Mouse (Mus musculus): ENCODE data around the gene D430041D05Rik. TPM values are rescaled to one million over a fixed set of nuclear protein-coding genes. Genes with fewer than 3 reads are reported as not detected.

Gene D430041D05Rik
- total and polyA plus RNA-seq, 2 experiments from 2014 or later = 7.9 to 47.6 TPM

DNA sequence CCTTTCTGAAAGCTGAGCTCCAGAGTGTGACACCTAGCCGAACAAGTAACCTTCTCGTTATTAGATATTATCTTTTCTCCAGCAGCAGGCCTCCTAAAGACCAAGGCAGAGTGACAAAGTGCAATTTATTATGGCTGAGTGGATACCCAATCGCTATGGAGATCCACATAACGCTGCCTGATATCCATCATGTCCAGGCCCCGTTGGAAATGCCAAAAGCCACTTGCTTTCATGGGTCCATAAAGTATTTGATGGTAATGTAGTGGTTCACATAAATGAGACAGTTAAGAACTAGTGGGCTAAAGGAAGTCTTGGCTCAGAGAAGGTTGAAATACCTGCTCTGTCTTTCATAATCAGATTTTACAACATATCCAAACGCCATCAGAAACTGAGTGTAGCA lies 97.6 kb downstream of the D430041D05Rik start:
- Histone ChIP-seq H3K9me3 (ENCODE audit: low read length) (no peaks in the 10 kb centered on the region), H3K9ac (replicated peaks; ENCODE audit: low read length, poor library complexity, severe bottlenecking) (no peak overlapping the region), H3K4me2 (ENCODE audit: low read depth, low read length, poor library complexity, severe bottlenecking) (no peak overlapping the region), H3K27me3 (ENCODE audit: insufficient read depth, low read length) (no peaks in the 10 kb centered on the region), H3K4me3 (ENCODE audit: low read depth, low read length) (no peak overlapping the region), H3K27ac (ENCODE audit: low read depth, low read length) (no peak overlapping the region), H3K36me3 (ENCODE audit: insufficient read depth, low read length) (no peaks in the 10 kb centered on the region), H3K4me1 (ENCODE audit: insufficient read depth, low read length) (no peaks in the 10 kb centered on the region)
- WGBS = 83% methylated on average over 6 of the region's 6 CpGs
- ATAC-seq (ENCODE audit: low FRiP score) (no peak), DNase-seq (ENCODE audit: low spot score) (no peak)
- TF ChIP-seq CTCF (IDR thresholded peaks at IDR 0.05) = no peak

DNA sequence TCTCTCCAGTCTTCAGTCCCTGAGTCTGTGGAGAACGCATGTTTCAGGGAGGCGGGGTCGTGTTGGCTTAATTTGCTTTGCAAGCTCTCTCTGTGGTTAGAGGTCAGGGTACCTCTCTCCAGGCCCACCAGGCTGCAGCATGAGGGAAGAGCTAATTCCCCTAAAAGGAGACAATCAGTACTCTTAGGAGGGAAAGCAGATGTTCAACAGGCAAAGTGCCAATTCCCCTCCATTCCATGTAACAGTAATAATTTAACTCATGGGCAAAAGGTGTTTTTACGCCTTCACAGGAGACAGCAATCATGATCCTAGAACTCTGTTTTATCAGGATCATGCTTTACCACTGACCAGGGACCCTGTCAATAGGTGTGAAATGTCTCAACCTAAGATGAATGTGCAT lies 103.7 kb downstream of the D430041D05Rik start:
- 64% methylated on average over 4 of the region's 4 CpGs for WGBS
- no peak for ATAC-seq (ENCODE audit: low FRiP score)
- H3K27me3 ChIP-seq (ENCODE audit: insufficient read depth, low read length) = no peaks in the 10 kb centered on the region

GRCm38 (mm10) chr2:104305722-104306121 lies 105.1 kb downstream of the D430041D05Rik start:
- no peak for DNase-seq (ENCODE audit: low spot score)
- ATAC-seq (ENCODE audit: low FRiP score) = no peak
- H3K36me3 ChIP-seq (ENCODE audit: insufficient read depth, low read length) = no peaks in the 10 kb centered on the region
- H3K27me3 ChIP-seq (ENCODE audit: insufficient read depth, low read length) = no peaks in the 10 kb centered on the region
- H3K4me1 ChIP-seq (ENCODE audit: insufficient read depth, low read length) = no peaks in the 10 kb centered on the region; the same call in 1 of the 2 replicates
- no peak overlapping the region for H3K27ac ChIP-seq (ENCODE audit: low read depth, low read length)
- H3K4me3 ChIP-seq (ENCODE audit: low read depth, low read length) = no peak overlapping the region
- no peaks in the 10 kb centered on the region for H3K9me3 ChIP-seq (ENCODE audit: low read length)
- no peak for TF ChIP-seq CTCF (IDR thresholded peaks at IDR 0.05)
- H3K9ac ChIP-seq (replicated peaks; ENCODE audit: low read length, poor library complexity, severe bottlenecking) = no peak overlapping the region
- WGBS = 61% methylated on average over 5 of the region's 5 CpGs
- H3K4me2 ChIP-seq (ENCODE audit: low read depth, low read length, poor library complexity, severe bottlenecking) = no peak overlapping the region

More for the DNA sequence above, 103.7 kb downstream of the D430041D05Rik start:
- H3K9me3 ChIP-seq (ENCODE audit: low read length) = no peaks in the 10 kb centered on the region
- no peaks in the 10 kb centered on the region for H3K36me3 ChIP-seq (ENCODE audit: insufficient read depth, low read length)
- H3K4me1 ChIP-seq (ENCODE audit: insufficient read depth, low read length) = no peaks in the 10 kb centered on the region; the same call in 1 of the 2 replicates
- DNase-seq (ENCODE audit: low spot score) = no peak
- H3K27ac ChIP-seq (ENCODE audit: low read depth, low read length) = no peak overlapping the region
- TF ChIP-seq CTCF (IDR thresholded peaks at IDR 0.05) = no peak
- no peak overlapping the region for H3K9ac ChIP-seq (replicated peaks; ENCODE audit: low read length, poor library complexity, severe bottlenecking)
- no peak overlapping the region for H3K4me2 ChIP-seq (ENCODE audit: low read depth, low read length, poor library complexity, severe bottlenecking)
- no peak overlapping the region for H3K4me3 ChIP-seq (ENCODE audit: low read depth, low read length)

- no peak overlapping the region for H3K4me3 ChIP-seq (ENCODE audit: low read depth, low read length)
- no peak overlapping the region for H3K4me2 ChIP-seq (ENCODE audit: low read depth, low read length, poor library complexity, severe bottlenecking)
- H3K4me1 ChIP-seq (ENCODE audit: insufficient read depth, low read length) = no peaks in the 10 kb centered on the region
- H3K9me3 ChIP-seq (ENCODE audit: low read length) = no peaks in the 10 kb centered on the region
- DNase-seq (ENCODE audit: low spot score) (no peak), ATAC-seq (ENCODE audit: low FRiP score) (no peak)
- H3K27ac ChIP-seq (ENCODE audit: low read depth, low read length) = no peak overlapping the region
- TF ChIP-seq CTCF (IDR thresholded peaks at IDR 0.05) = no peak
- no peaks in the 10 kb centered on the region for H3K36me3 ChIP-seq (ENCODE audit: insufficient read depth, low read length)
- no peaks in the 10 kb centered on the region for H3K27me3 ChIP-seq (ENCODE audit: insufficient read depth, low read length)
- H3K9ac ChIP-seq (replicated peaks; ENCODE audit: low read length, poor library complexity, severe bottlenecking) = no peak overlapping the region
- 67% methylated on average over 1 of the region's 1 CpGs for WGBS
Measured at GRCm38 (mm10) chr2:104299912-104300311, 110.9 kb downstream of the D430041D05Rik start.

GRCm38 (mm10) chr2:104299160-104299559 lies 111.7 kb downstream of the D430041D05Rik start:
- H3K36me3 ChIP-seq (ENCODE audit: insufficient read depth, low read length) = no peaks in the 10 kb centered on the region
- H3K9me3 ChIP-seq (ENCODE audit: low read length) = no peaks in the 10 kb centered on the region
- H3K27me3 ChIP-seq (ENCODE audit: insufficient read depth, low read length) = no peaks in the 10 kb centered on the region
- no peak overlapping the region for H3K4me3 ChIP-seq (ENCODE audit: low read depth, low read length)
- no peak overlapping the region for H3K9ac ChIP-seq (replicated peaks; ENCODE audit: low read length, poor library complexity, severe bottlenecking)
- peak; percentile 46 for DNase-seq (ENCODE audit: low spot score)
- no peak for TF ChIP-seq CTCF (IDR thresholded peaks at IDR 0.05)
- no peak for ATAC-seq (ENCODE audit: low FRiP score)
- H3K4me2 ChIP-seq (ENCODE audit: low read depth, low read length, poor library complexity, severe bottlenecking) = no peak overlapping the region
- 23% methylated on average over 7 of the region's 7 CpGs for WGBS
- no peaks in the 10 kb centered on the region for H3K4me1 ChIP-seq (ENCODE audit: insufficient read depth, low read length)
- H3K27ac ChIP-seq (ENCODE audit: low read depth, low read length) = no peak overlapping the region

GRCm38 (mm10) chr2:104286821-104287220 lies 124.0 kb downstream of the D430041D05Rik start:
- no peak for TF ChIP-seq CTCF (IDR thresholded peaks at IDR 0.05)
- Histone ChIP-seq H3K9ac (replicated peaks; ENCODE audit: low read length, poor library complexity, severe bottlenecking) (no peak overlapping the region), H3K27me3 (ENCODE audit: insufficient read depth, low read length) (no peaks in the 10 kb centered on the region), H3K27ac (ENCODE audit: low read depth, low read length) (no peak overlapping the region), H3K36me3 (ENCODE audit: insufficient read depth, low read length) (no peaks in the 10 kb centered on the region), H3K4me3 (ENCODE audit: low read depth, low read length) (no peak overlapping the region), H3K9me3 (ENCODE audit: low read length) (no peaks in the 10 kb centered on the region), H3K4me1 (ENCODE audit: insufficient read depth, low read length) (no peaks in the 10 kb centered on the region), H3K4me2 (ENCODE audit: low read depth, low read length, poor library complexity, severe bottlenecking) (no peak overlapping the region)
- no peak for DNase-seq (ENCODE audit: low spot score)
- WGBS = 89% methylated on average over 3 of the region's 3 CpGs
- ATAC-seq (ENCODE audit: low FRiP score) = no peak

Measured in midbrain, postnatal 0 days (tissue).